Mouse (Mus musculus): ENCODE results near the gene Stxbp5. TPM values are rescaled to one million over a fixed set of nuclear protein-coding genes. Genes with fewer than 3 reads are reported as not detected.

Stxbp5 gene
- polyA plus RNA-seq, 1 experiment: 21.3 TPM

DNA sequence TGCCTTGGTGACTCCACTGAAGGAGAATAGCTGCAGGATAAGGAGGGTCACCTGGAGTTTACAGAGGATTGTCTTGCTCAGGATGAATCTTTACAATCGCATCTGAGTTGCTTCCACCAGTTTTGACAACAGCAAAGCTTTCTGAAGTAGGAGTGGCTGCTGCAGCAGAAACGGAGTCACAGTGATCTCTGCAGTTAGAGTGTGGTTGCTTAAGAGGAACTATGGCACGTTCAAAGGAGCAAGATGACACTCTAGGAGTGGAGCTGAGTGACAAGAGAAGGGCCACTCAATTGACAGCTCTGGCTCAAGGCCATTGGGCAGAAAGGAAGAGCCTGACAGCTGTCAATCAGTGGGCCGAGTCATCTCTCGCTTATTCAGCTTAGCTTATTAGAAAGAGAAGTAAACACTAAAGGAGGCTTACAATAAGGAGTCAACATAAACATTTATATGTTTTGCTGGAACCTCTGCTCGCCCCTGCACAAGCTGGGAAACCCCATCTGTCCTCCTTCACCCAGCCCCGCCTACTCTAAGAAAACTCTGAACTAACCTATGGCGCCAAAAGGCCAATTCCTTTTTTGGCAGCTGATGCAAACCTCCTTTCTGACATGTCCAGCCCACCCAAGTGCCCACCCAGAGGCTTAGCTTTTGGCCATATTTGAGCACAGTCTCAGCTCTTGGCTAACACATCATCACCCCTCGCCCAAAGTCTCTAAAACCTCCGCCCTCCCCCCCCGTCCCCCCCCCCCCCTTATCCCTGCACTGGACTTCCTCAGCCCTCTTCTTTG is 178.2 kb downstream of the Stxbp5 start:
- Histone ChIP-seq H3K36me3 (ENCODE audit: control insufficient read depth, insufficient read depth, low read length) (no peaks in the 10 kb centered on the region), H3K27me3 (ENCODE audit: control insufficient read depth, insufficient read depth, low read length) (no peaks in the 10 kb centered on the region), H3K27ac (ENCODE audit: insufficient read depth, low read depth, low read length) (no peak overlapping the region), H3K4me3 (ENCODE audit: low read depth, low read length) (no peak overlapping the region), H3K4me1 (ENCODE audit: control insufficient read depth, insufficient read depth, insufficient read length, low read length) (peaks cover 4% of the 10 kb centered on the region; the same call in 1 of the 2 replicates)
- WGBS: 69% methylated on average over 11 of the region's 11 CpGs
- TF ChIP-seq CTCF (IDR thresholded peaks at IDR 0.05; ENCODE audit: extremely low read depth, insufficient read length, insufficient replicate concordance, low read depth, low read length) (no peak), POLR2A (IDR thresholded peaks at IDR 0.05; ENCODE audit: low read depth, low read length) (no peak)

DNA sequence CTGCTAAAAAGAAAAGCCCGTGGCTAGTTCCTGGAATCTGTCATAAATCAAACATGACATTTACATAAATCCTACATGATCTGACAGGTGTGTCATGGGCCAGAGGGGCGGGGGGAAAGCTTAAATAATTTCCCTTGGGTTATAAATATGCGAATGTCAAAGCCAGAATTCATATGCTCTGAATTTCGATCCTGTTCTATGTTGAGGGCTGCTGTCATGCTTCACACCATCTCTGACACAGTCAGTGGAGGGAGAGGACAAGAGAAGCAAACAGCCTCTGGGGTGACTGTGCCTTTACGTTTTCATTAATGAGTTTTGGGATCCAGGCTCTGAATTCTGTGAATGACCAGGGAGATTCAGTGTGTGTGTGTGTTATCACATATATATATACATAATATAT is 180.9 kb downstream of the Stxbp5 start:
- TF ChIP-seq CTCF (IDR thresholded peaks at IDR 0.05; ENCODE audit: extremely low read depth, insufficient read length, insufficient replicate concordance, low read depth, low read length) (no peak), POLR2A (IDR thresholded peaks at IDR 0.05; ENCODE audit: low read depth, low read length) (no peak)
- Histone ChIP-seq H3K27me3 (ENCODE audit: control insufficient read depth, insufficient read depth, low read length) (no peaks in the 10 kb centered on the region), H3K4me3 (ENCODE audit: low read depth, low read length) (no peak overlapping the region), H3K4me1 (ENCODE audit: control insufficient read depth, insufficient read depth, insufficient read length, low read length) (peaks cover 4% of the 10 kb centered on the region; the same call in 1 of the 2 replicates), H3K27ac (ENCODE audit: insufficient read depth, low read depth, low read length) (no peak overlapping the region), H3K36me3 (ENCODE audit: control insufficient read depth, insufficient read depth, low read length) (no peaks in the 10 kb centered on the region)
- 57% methylated on average over 5 of the region's 5 CpGs for WGBS

DNA sequence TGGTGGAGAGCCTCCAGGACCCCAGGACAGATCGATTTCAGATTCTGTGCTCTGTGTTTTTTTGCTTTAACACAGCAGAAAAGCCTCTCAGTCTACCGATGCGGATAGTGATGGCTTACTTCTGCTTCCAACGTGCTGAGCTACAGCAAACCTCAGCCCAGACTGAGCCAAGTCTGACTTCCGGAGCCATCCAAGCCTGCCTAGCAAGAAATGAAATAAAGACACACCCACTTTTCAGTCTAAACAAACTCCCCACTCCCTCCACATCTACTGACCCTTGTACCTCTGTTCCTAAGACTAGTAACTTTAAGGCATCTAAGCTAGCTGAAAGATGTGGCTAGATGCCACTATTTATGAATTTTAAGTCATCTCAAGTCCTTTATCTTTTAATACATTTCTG is 182.8 kb downstream of the Stxbp5 start:
- WGBS: 27% methylated on average over 5 of the region's 5 CpGs
- H3K36me3 ChIP-seq (ENCODE audit: control insufficient read depth, insufficient read depth, low read length): no peaks in the 10 kb centered on the region
- H3K4me3 ChIP-seq (ENCODE audit: low read depth, low read length): no peak overlapping the region
- TF ChIP-seq POLR2A (IDR thresholded peaks at IDR 0.05; ENCODE audit: low read depth, low read length) (no peak), CTCF (IDR thresholded peaks at IDR 0.05; ENCODE audit: extremely low read depth, insufficient read length, insufficient replicate concordance, low read depth, low read length) (no peak)
- H3K4me1 ChIP-seq (ENCODE audit: control insufficient read depth, insufficient read depth, insufficient read length, low read length): peaks cover 4% of the 10 kb centered on the region; the same call in 1 of the 2 replicates
- no peak overlapping the region for H3K27ac ChIP-seq (ENCODE audit: insufficient read depth, low read depth, low read length)
- H3K27me3 ChIP-seq (ENCODE audit: control insufficient read depth, insufficient read depth, low read length): no peaks in the 10 kb centered on the region

Other genes starting within 250 kb of the Stxbp5 start
- gene Samd5, start 225.9 kb downstream of the Stxbp5 start, polyA plus RNA-seq (2012; rRNA removed): 0.95 and 1.5 TPM in 2 replicates

Measured in small intestine, adult 2 months (tissue).